Mouse (Mus musculus) frontal cortex, adult 2 months (tissue): ENCODE results near the gene Olfr538. TPM values are rescaled to one million over a fixed set of nuclear protein-coding genes. Genes with fewer than 3 reads are reported as not detected.
"Not testable (repeated sequence)": the region's sequence is repeated elsewhere in the genome, so short reads cannot be mapped to it uniquely, and the experiment has no call there.

Experiments used
- DNase-seq, 2 experiments: peaks; one replicate each; pipeline ENCODE4 v3.0.0; 2022; ENCODE audit warnings: low spot score in 1 of 2; ENCODE audit errors: extremely low spot score in 1 of 2
- polyA plus RNA-seq: library from polyadenylated mRNA; depleted of rRNA; stranded (reverse); fragments of >200 nt; gene quantifications from 2 replicates; pipeline ENCODE4 v1.2.3, GENCODE M21; 2012; rRNA removed

Olfr538 gene
- not detected in 2 replicates for polyA plus RNA-seq

- DNase-seq = no peak
Measured at GRCm38 (mm10) chr7:140567586-140567985, at the start of gene Olfr538. TSS of gene Olfr538 (plus strand) at chr7:140567886.

- DNase-seq = no peak
Measured at GRCm38 (mm10) chr7:140539746-140540145, 27.9 kb upstream of the Olfr538 start.

GRCm38 (mm10) chr7:140600969-140601368, 33.3 kb downstream of the Olfr538 start, which contains the start of gene Olfr46:
TSS of gene Olfr46 (plus strand) at chr7:140601269.
- DNase-seq = not testable (repeated sequence)

Other genes with a start within 250 kb of the Olfr538 start
- not detected in 2 replicates for gene Olfr525, start 247.0 kb upstream of the Olfr538 start, polyA plus RNA-seq
- 0.04 TPM in 1 of 2 replicates, not detected in the other for gene Olfr527, start 233.9 kb upstream of the Olfr538 start, polyA plus RNA-seq
- 0.04 and 0.27 TPM in 2 replicates for gene Olfr60, start 206.2 kb upstream of the Olfr538 start, polyA plus RNA-seq
- gene Olfr530, start 191.6 kb upstream of the Olfr538 start, polyA plus RNA-seq = not detected in 2 replicates
- gene Olfr531, start 165.0 kb upstream of the Olfr538 start, polyA plus RNA-seq = 0.13 TPM in 1 of 2 replicates, not detected in the other
- gene Olfr532, start 146.2 kb upstream of the Olfr538 start, polyA plus RNA-seq = 0.02 and 0.11 TPM in 2 replicates
- 0.06 and 0.32 TPM in 2 replicates for gene Olfr533, start 104.5 kb upstream of the Olfr538 start, polyA plus RNA-seq
- gene Olfr535, start 83.7 kb upstream of the Olfr538 start, polyA plus RNA-seq = 0.02 TPM in 1 of 2 replicates, not detected in the other
- gene Olfr536, start 60.5 kb upstream of the Olfr538 start, polyA plus RNA-seq = 0.02 and 0.06 TPM in 2 replicates
- 0.02 TPM in 1 of 2 replicates, not detected in the other for gene Olfr46, start 33.4 kb downstream of the Olfr538 start, polyA plus RNA-seq
- gene Olfr61, start 61.1 kb downstream of the Olfr538 start, polyA plus RNA-seq = 0.10 and 0.11 TPM in 2 replicates
- 0.19 TPM in 1 of 2 replicates, not detected in the other for gene Olfr53, start 78.6 kb downstream of the Olfr538 start, polyA plus RNA-seq
- gene Olfr539, start 92.0 kb downstream of the Olfr538 start, polyA plus RNA-seq = 0.04 and 0.21 TPM in 2 replicates
- 0.06 TPM in 1 of 2 replicates, not detected in the other for gene Olfr45, start 114.1 kb downstream of the Olfr538 start, polyA plus RNA-seq
- 0.08 TPM in 1 of 2 replicates, not detected in the other for gene Olfr541, start 129.4 kb downstream of the Olfr538 start, polyA plus RNA-seq
- 0.32 and 0.95 TPM in 2 replicates for gene Cyp2e1, start 195.9 kb downstream of the Olfr538 start, polyA plus RNA-seq
- 0.50 and 0.66 TPM in 2 replicates for gene Syce1, start 220.0 kb downstream of the Olfr538 start, polyA plus RNA-seq